Mouse (Mus musculus): Measurements from ENCODE around the gene Sept11.

DNA sequence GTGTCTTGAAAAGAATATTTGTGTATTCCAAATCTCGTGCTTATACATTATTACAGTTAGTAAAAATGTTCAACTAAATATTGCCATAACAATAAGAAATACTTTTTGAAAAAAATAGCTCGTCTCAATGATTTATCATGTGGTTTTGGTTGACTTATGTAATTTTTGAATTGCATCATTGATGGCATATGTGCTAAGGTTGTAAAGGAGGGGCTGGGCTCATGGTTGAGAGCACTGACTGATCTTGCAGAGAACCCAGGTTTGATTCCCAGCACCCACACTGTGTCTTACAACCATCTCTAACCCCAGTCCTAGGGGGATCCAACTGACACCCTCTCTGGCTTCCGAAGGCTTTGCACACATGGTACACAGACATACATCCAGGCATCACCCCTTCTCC lies 19.1 kb downstream of the Sept11 start:
- TF ChIP-seq CTCF (IDR thresholded peaks at IDR 0.05; ENCODE audit: low read depth, low read length) (no peak), GATA1 (IDR thresholded peaks at IDR 0.05; ENCODE audit: borderline replicate concordance, low read length) (no peak)

Measured in G1E (cell line).